Mouse (Mus musculus): ENCODE results near the gene H2-Aa. TPM values are rescaled to one million over a fixed set of nuclear protein-coding genes. Genes with fewer than 3 reads are reported as not detected.
A peak's percentile ranks its signal among the peaks of the same experiment; 100 is the strongest.

Gene H2-Aa
- polyA plus RNA-seq, 1 experiment from 2014 or later = 20.6 TPM

DNA sequence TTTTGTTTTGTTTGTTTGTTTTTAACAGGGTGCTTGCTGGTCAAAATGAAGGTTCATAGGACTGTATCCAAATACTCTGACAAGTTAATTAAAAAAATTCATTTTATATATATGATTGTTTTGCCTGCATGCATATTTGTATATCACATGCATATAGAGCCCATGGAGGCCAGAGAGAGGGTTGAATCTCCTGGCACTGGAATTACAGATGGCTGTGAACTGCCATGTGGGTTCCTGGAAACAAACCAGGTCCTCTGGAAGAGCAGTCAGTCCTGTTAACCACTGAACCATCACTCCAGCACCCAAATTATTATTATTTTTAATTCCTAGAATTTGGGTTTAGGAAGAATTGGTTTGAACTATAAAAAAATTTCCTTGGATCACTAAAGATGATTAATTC, 7.7 kb upstream of the H2-Aa start:
- Histone ChIP-seq H3K4me2 (replicated peaks; ENCODE audit: low read depth, low read length) (no peak overlapping the region), H3K9ac (replicated peaks; ENCODE audit: low read depth) (no peak overlapping the region), H3K4me3 (ENCODE audit: low read depth, low read length) (no peak overlapping the region), H3K9me3 (ENCODE audit: low read length) (no peaks in the 10 kb centered on the region), H3K27me3 (replicated peaks; ENCODE audit: insufficient read depth, low read length) (no peaks in the 10 kb centered on the region), H3K4me1 (ENCODE audit: insufficient read depth, low read depth, low read length) (no peaks in the 10 kb centered on the region), H3K36me3 (ENCODE audit: insufficient read depth, low read length) (no peaks in the 10 kb centered on the region), H3K27ac (ENCODE audit: low read length) (no peak overlapping the region)
- ATAC-seq (no peak), DNase-seq (ENCODE audit: low spot score) (no peak)
- no peak for TF ChIP-seq CTCF (IDR thresholded peaks at IDR 0.05)
- TF ChIP-seq EP300 (IDR thresholded peaks at IDR 0.05) = no peak

DNA sequence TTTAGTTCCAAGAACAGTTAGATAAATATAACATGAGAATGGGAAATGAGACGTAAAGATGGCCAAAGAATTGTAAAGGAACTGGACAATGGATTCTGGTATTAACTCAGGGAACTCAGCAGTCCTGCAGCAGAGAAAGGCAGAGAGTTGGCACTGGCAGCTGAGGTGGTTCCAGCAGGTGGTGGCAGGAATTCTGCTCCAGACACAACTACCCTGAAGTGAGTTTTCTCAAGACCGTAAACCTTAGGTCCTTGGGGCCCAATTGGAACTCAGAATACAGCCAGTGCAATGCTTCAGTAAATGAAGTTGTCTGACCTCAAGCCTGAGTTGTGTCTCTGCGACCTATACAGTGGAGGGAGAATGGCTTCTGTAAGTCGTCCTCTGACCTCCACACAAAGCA, 6.6 kb upstream of the H2-Aa start:
- ATAC-seq (no peak), DNase-seq (ENCODE audit: low spot score) (no peak)
- H3K36me3 ChIP-seq (ENCODE audit: insufficient read depth, low read length) = no peaks in the 10 kb centered on the region
- no peaks in the 10 kb centered on the region for H3K4me1 ChIP-seq (ENCODE audit: insufficient read depth, low read depth, low read length)
- TF ChIP-seq EP300 (IDR thresholded peaks at IDR 0.05) = no peak
- no peak for TF ChIP-seq CTCF (IDR thresholded peaks at IDR 0.05)
- H3K4me3 ChIP-seq (ENCODE audit: low read depth, low read length) = no peak overlapping the region
- H3K9me3 ChIP-seq (ENCODE audit: low read length) = no peaks in the 10 kb centered on the region
- H3K27me3 ChIP-seq (replicated peaks; ENCODE audit: insufficient read depth, low read length) = no peaks in the 10 kb centered on the region
- no peak overlapping the region for H3K27ac ChIP-seq (ENCODE audit: low read length)
- 53% methylated on average over 4 of the region's 4 CpGs for WGBS
- H3K4me2 ChIP-seq (replicated peaks; ENCODE audit: low read depth, low read length) = no peak overlapping the region
- no peak overlapping the region for H3K9ac ChIP-seq (replicated peaks; ENCODE audit: low read depth)

DNA sequence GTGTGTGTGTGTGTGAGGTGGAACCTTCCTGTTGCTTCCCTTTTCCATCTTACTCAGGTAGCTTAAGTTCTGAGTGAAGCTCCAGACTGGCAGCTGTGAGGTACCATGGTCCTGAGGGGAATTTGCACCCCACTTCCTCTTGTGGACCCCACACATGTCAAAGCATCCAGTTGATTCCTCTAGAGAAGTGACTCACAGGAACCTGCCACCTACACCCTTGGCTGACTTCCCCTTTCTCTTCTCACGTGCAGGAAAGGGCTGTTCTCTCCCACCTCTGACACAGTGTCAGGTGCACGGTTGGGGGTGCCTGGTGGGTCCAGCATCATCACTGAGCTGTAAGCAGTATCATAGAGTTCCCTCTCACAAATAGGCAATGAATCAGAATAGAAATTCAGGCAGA, 5.9 kb upstream of the H2-Aa start:
- H3K36me3 ChIP-seq (ENCODE audit: insufficient read depth, low read length) = no peaks in the 10 kb centered on the region
- no peak overlapping the region for H3K27ac ChIP-seq (ENCODE audit: low read length)
- ATAC-seq (no peak), DNase-seq (ENCODE audit: low spot score) (no peak)
- no peak overlapping the region for H3K4me3 ChIP-seq (ENCODE audit: low read depth, low read length)
- no peak overlapping the region for H3K9ac ChIP-seq (replicated peaks; ENCODE audit: low read depth)
- H3K9me3 ChIP-seq (ENCODE audit: low read length) = no peaks in the 10 kb centered on the region
- no peak overlapping the region for H3K4me2 ChIP-seq (replicated peaks; ENCODE audit: low read depth, low read length)
- no peaks in the 10 kb centered on the region for H3K27me3 ChIP-seq (replicated peaks; ENCODE audit: insufficient read depth, low read length)
- H3K4me1 ChIP-seq (ENCODE audit: insufficient read depth, low read depth, low read length) = no peaks in the 10 kb centered on the region
- 30% methylated on average over 2 of the region's 2 CpGs for WGBS
- TF ChIP-seq EP300 (IDR thresholded peaks at IDR 0.05) (no peak), CTCF (IDR thresholded peaks at IDR 0.05) (no peak)

DNA sequence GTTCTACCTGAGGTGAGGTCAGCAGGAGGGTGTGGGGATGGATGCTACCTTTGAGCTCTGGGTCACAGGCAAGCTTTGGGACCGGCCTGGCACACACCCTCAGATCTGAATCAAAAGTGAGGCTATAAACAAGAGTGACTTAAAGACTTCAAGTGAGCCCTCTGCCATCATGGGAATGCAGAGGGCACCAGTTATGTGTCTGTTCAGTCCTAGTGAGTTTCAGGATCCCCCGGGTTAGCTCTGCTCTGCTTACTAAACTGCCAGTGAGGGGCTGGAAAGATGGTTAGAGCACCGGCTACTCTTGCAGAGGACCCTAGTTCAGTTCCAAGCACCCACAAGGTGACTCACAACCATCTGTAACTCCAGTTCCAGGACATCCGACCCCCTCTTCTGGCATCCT, 4.9 kb upstream of the H2-Aa start:
- TF ChIP-seq CTCF (IDR thresholded peaks at IDR 0.05) = no peak

DNA sequence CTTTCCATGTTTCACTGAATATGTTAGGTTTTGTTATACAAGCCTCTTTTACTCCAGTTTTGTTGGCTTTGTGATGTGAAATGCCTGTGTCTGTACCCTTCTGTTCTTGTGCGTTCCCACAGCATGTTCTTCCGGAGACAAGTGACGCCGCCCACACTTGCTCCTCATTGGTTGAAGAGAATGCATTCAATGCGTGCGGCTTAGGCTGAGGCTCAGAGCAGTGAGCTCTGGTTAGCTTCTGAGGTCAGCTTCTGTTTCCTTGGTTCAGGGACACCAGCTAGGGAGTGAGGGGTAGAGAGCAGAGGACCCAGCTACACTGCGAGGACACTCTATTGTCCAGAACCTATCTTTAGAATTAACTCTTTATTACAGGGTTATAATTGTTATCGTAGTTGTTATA, 4.0 kb upstream of the H2-Aa start:
- H3K27ac ChIP-seq (ENCODE audit: low read length) = no peak overlapping the region
- H3K9ac ChIP-seq (replicated peaks; ENCODE audit: low read depth) = no peak overlapping the region
- no peak overlapping the region for H3K4me3 ChIP-seq (ENCODE audit: low read depth, low read length)
- H3K36me3 ChIP-seq (ENCODE audit: insufficient read depth, low read length) = no peaks in the 10 kb centered on the region
- TF ChIP-seq CTCF (IDR thresholded peaks at IDR 0.05) (no peak), EP300 (IDR thresholded peaks at IDR 0.05) (no peak)
- H3K9me3 ChIP-seq (ENCODE audit: low read length) = no peaks in the 10 kb centered on the region
- peak; percentile 84 for DNase-seq (ENCODE audit: low spot score)
- H3K27me3 ChIP-seq (replicated peaks; ENCODE audit: insufficient read depth, low read length) = no peaks in the 10 kb centered on the region
- H3K4me1 ChIP-seq (ENCODE audit: insufficient read depth, low read depth, low read length) = no peaks in the 10 kb centered on the region
- H3K4me2 ChIP-seq (replicated peaks; ENCODE audit: low read depth, low read length) = no peak overlapping the region
- ATAC-seq = peak; percentile 91
- WGBS = 16% methylated on average over 8 of the region's 8 CpGs

More for the DNA sequence above, 4.9 kb upstream of the H2-Aa start:
- DNase-seq (ENCODE audit: low spot score) (no peak), ATAC-seq (no peak)
- H3K4me1 ChIP-seq (ENCODE audit: insufficient read depth, low read depth, low read length) = no peaks in the 10 kb centered on the region
- WGBS = 79% methylated on average over 4 of the region's 4 CpGs
- H3K9me3 ChIP-seq (ENCODE audit: low read length) = no peaks in the 10 kb centered on the region
- no peak overlapping the region for H3K27ac ChIP-seq (ENCODE audit: low read length)
- H3K4me2 ChIP-seq (replicated peaks; ENCODE audit: low read depth, low read length) = no peak overlapping the region
- H3K4me3 ChIP-seq (ENCODE audit: low read depth, low read length) = no peak overlapping the region
- H3K27me3 ChIP-seq (replicated peaks; ENCODE audit: insufficient read depth, low read length) = no peaks in the 10 kb centered on the region
- no peaks in the 10 kb centered on the region for H3K36me3 ChIP-seq (ENCODE audit: insufficient read depth, low read length)
- H3K9ac ChIP-seq (replicated peaks; ENCODE audit: low read depth) = no peak overlapping the region

DNA sequence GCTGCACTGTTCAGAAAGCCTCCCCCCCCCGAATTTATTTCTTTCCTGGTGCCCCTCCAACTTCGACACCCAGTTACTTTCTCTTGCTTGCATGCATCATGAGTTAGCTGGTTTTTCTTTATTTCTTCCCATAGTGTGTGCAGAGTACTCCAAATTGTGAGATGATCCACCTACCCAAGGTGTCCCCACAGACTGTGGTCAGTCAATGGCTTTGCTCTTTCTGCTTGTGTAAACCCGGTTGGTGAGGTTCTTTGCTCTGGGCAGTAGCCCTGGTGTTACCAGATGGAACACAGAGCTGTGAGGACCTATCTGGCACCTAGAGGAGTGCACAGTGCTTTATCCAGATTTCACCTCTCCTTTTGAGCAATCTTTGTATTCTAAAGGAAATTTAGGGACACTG, 508 bp upstream of the H2-Aa start:
- DNase-seq (ENCODE audit: low spot score) (no peak), ATAC-seq (no peak)
- 75% methylated on average over 3 of the region's 3 CpGs for WGBS
- TF ChIP-seq CTCF (IDR thresholded peaks at IDR 0.05) (no peak), EP300 (IDR thresholded peaks at IDR 0.05) (no peak)
- no peak overlapping the region for H3K4me3 ChIP-seq (ENCODE audit: low read depth, low read length)
- no peaks in the 10 kb centered on the region for H3K9me3 ChIP-seq (ENCODE audit: low read length)
- no peaks in the 10 kb centered on the region for H3K27me3 ChIP-seq (replicated peaks; ENCODE audit: insufficient read depth, low read length)
- no peak overlapping the region for H3K9ac ChIP-seq (replicated peaks; ENCODE audit: low read depth)
- H3K4me1 ChIP-seq (ENCODE audit: insufficient read depth, low read depth, low read length) = no peaks in the 10 kb centered on the region
- H3K36me3 ChIP-seq (ENCODE audit: insufficient read depth, low read length) = no peaks in the 10 kb centered on the region
- no peak overlapping the region for H3K4me2 ChIP-seq (replicated peaks; ENCODE audit: low read depth, low read length)
- no peak overlapping the region for H3K27ac ChIP-seq (ENCODE audit: low read length)

DNA sequence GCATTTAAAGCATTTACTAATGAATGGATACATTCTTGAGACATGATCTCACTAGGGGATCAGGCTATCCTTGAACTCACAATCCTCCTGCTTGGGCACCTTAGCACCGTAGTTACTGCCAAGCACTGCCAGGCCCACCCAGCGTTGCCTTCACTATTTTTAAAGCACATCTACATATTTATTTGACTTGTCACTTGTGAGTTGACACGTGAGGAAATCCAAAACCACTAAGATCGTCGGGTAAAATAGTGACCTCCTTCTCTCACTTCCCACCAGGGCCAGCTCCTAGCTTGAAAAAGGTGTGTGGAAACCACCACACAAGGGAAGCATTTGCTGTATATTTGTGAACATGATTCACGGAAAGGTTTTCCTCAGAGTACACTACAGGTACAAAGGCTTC, 624 bp downstream of the H2-Aa start:
- Histone ChIP-seq H3K4me3 (ENCODE audit: low read depth, low read length) (no peak overlapping the region), H3K36me3 (ENCODE audit: insufficient read depth, low read length) (no peaks in the 10 kb centered on the region), H3K4me2 (replicated peaks; ENCODE audit: low read depth, low read length) (no peak overlapping the region), H3K9me3 (ENCODE audit: low read length) (no peaks in the 10 kb centered on the region), H3K4me1 (ENCODE audit: insufficient read depth, low read depth, low read length) (no peaks in the 10 kb centered on the region), H3K27me3 (replicated peaks; ENCODE audit: insufficient read depth, low read length) (no peaks in the 10 kb centered on the region), H3K27ac (ENCODE audit: low read length) (no peak overlapping the region), H3K9ac (replicated peaks; ENCODE audit: low read depth) (no peak overlapping the region)
- WGBS = 51% methylated on average over 6 of the region's 6 CpGs
- no peak for TF ChIP-seq CTCF (IDR thresholded peaks at IDR 0.05)
- TF ChIP-seq EP300 (IDR thresholded peaks at IDR 0.05) = no peak
- DNase-seq (ENCODE audit: low spot score) = no peak
- no peak for ATAC-seq

Measured in lung, postnatal 0 days (tissue).